Mouse (Mus musculus): ENCODE results near the gene Pip5k1b. TPM values are rescaled to one million over a fixed set of nuclear protein-coding genes. Genes with fewer than 3 reads are reported as not detected.

The Pip5k1b gene
- 6.9 and 9.8 TPM in 2 replicates for total RNA-seq (2017)

GRCm38 (mm10) chr19:24555466-24555903 lies at the start of gene Pip5k1b:
Gene Pip5k1b (minus strand): TSS chr19:24555872.
- ATAC-seq (replicated peaks; ENCODE audit: low read depth, poor library complexity, severe bottlenecking): peak; percentile 40

- ATAC-seq (replicated peaks; ENCODE audit: low read depth, poor library complexity, severe bottlenecking): no peak
Observed at GRCm38 (mm10) chr19:24604105-24604504, 48.4 kb upstream of the Pip5k1b start.

- no peak for ATAC-seq (replicated peaks; ENCODE audit: low read depth, poor library complexity, severe bottlenecking)
Observed at GRCm38 (mm10) chr19:24603431-24603830, 47.8 kb upstream of the Pip5k1b start.

- no peak for ATAC-seq (replicated peaks; ENCODE audit: low read depth, poor library complexity, severe bottlenecking)
Observed at GRCm38 (mm10) chr19:24586726-24587125, 31.1 kb upstream of the Pip5k1b start.

GRCm38 (mm10) chr19:24585171-24585570 lies 29.5 kb upstream of the Pip5k1b start:
- ATAC-seq (replicated peaks; ENCODE audit: low read depth, poor library complexity, severe bottlenecking): no peak

- ATAC-seq (replicated peaks; ENCODE audit: low read depth, poor library complexity, severe bottlenecking): no peak
Observed at GRCm38 (mm10) chr19:24583956-24584355, 28.3 kb upstream of the Pip5k1b start.

GRCm38 (mm10) chr19:24576125-24576524 lies 20.5 kb upstream of the Pip5k1b start:
- no peak for ATAC-seq (replicated peaks; ENCODE audit: low read depth, poor library complexity, severe bottlenecking)

- ATAC-seq (replicated peaks; ENCODE audit: low read depth, poor library complexity, severe bottlenecking): no peak
Observed at GRCm38 (mm10) chr19:24571756-24572181, 16.1 kb upstream of the Pip5k1b start.

- no peak for ATAC-seq (replicated peaks; ENCODE audit: low read depth, poor library complexity, severe bottlenecking)
Observed at GRCm38 (mm10) chr19:24570969-24571368, 15.3 kb upstream of the Pip5k1b start.

GRCm38 (mm10) chr19:24557456-24557855 lies 1.8 kb upstream of the Pip5k1b start:
- peak; percentile 26; the same call in 1 of the 2 replicates for ATAC-seq (replicated peaks; ENCODE audit: low read depth, poor library complexity, severe bottlenecking)

GRCm38 (mm10) chr19:24556585-24556966 lies 904 bp upstream of the Pip5k1b start:
- peak; percentile 50 for ATAC-seq (replicated peaks; ENCODE audit: low read depth, poor library complexity, severe bottlenecking)

GRCm38 (mm10) chr19:24555904-24556584 lies 372 bp upstream of the Pip5k1b start:
- ATAC-seq (replicated peaks; ENCODE audit: low read depth, poor library complexity, severe bottlenecking): peak; percentile 69

- no peak for ATAC-seq (replicated peaks; ENCODE audit: low read depth, poor library complexity, severe bottlenecking)
Observed at GRCm38 (mm10) chr19:24554911-24555465, 684 bp downstream of the Pip5k1b start.

GRCm38 (mm10) chr19:24554425-24554824 lies 1.2 kb downstream of the Pip5k1b start:
- no peak for ATAC-seq (replicated peaks; ENCODE audit: low read depth, poor library complexity, severe bottlenecking)

GRCm38 (mm10) chr19:24553291-24554075 lies 2.2 kb downstream of the Pip5k1b start:
- ATAC-seq (replicated peaks; ENCODE audit: low read depth, poor library complexity, severe bottlenecking): no peak

GRCm38 (mm10) chr19:24552641-24553040 lies 3.0 kb downstream of the Pip5k1b start:
- ATAC-seq (replicated peaks; ENCODE audit: low read depth, poor library complexity, severe bottlenecking): 0 out of 2 replicates have a peak, but pooled peaks have one; percentile 16

GRCm38 (mm10) chr19:24551196-24551954 lies 4.3 kb downstream of the Pip5k1b start:
- ATAC-seq (replicated peaks; ENCODE audit: low read depth, poor library complexity, severe bottlenecking): no peak

- ATAC-seq (replicated peaks; ENCODE audit: low read depth, poor library complexity, severe bottlenecking): no peak
Observed at GRCm38 (mm10) chr19:24550778-24551177, 4.9 kb downstream of the Pip5k1b start.

- ATAC-seq (replicated peaks; ENCODE audit: low read depth, poor library complexity, severe bottlenecking): no peak
Observed at GRCm38 (mm10) chr19:24550016-24550415, 5.7 kb downstream of the Pip5k1b start.

GRCm38 (mm10) chr19:24548337-24548736 lies 7.3 kb downstream of the Pip5k1b start:
- no peak for ATAC-seq (replicated peaks; ENCODE audit: low read depth, poor library complexity, severe bottlenecking)
